Mouse (Mus musculus) lung, postnatal 0 days (tissue): ENCODE measurements around the gene Ppp6r2.

Experiments
- CTCF ChIP-seq: IDR thresholded peaks from 2 replicates; pipeline ENCODE4 v1.5.1; 2016; ENCODE audit warnings: antibody characterized with exemption, mild to moderate bottlenecking
- EP300 ChIP-seq: IDR thresholded peaks from 2 replicates; pipeline ENCODE4 v1.6.1; 2016; ENCODE audit warnings: antibody characterized with exemption, mild to moderate bottlenecking, control low read depth

- TF ChIP-seq EP300 (no peak), CTCF (no peak)
Measured at GRCm38 (mm10) chr15:89212495-89212894, 1.1 kb downstream of the Ppp6r2 start.
